Mouse (Mus musculus) heart, adult 2 months (tissue): ENCODE results near the gene Sp3.

Experiments
- CTCF ChIP-seq: fragments of 200-600 bp; IDR thresholded peaks from 2 replicates; pipeline ENCODE4 v1.8.1; 2022; ENCODE audit warnings: antibody characterized with exemption, mild to moderate bottlenecking, moderate library complexity
- EP300 ChIP-seq: fragments of 200-500 bp; IDR thresholded peaks from 2 replicates; pipeline ENCODE4 v1.6.1; 2011; ENCODE audit warnings: low read depth, low read length, control low read depth; ENCODE audit not compliant: insufficient read depth
- POLR2A ChIP-seq: fragments of 200-500 bp; IDR thresholded peaks from 2 replicates; pipeline ENCODE4 v1.6.1; 2011; ENCODE audit warnings: mild to moderate bottlenecking, low read depth, low read length, control low read depth; ENCODE audit not compliant: insufficient read depth

DNA sequence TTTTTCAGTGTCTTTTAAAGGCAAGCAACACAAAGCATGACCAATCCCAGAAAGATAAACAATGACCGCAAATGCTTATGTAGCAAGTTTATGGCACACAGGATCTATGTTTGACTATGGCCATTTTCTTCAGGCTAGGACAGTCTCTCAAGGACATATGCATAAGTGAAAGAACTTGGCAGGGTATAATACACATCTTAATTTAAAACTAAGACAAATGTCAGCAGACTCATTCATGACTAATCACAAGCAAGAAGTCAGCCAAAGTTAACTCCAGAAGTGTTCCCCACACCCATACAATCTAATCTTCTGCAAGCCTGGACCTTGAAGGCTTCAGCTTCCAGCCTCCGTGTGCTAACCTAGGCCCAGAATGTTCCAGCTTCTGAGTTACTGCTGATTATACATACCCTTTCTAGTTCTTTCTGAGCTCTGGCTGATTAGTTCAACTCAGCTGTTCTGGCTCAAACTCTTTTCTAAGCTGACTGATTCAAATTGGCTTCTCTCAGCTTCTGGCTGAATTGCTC is 81.4 kb downstream of the Sp3 start:
- no peak for TF ChIP-seq POLR2A
- no peak for TF ChIP-seq CTCF
- TF ChIP-seq EP300, result no peak
